Mouse (Mus musculus): ENCODE measurements around the gene 2200002D01Rik. TPM values are rescaled to one million over a fixed set of nuclear protein-coding genes. Genes with fewer than 3 reads are reported as not detected.
A peak's percentile ranks its signal among the peaks of the same experiment; 100 is the strongest.

2200002D01Rik gene
- polyA plus RNA-seq, 1 experiment from 2014 or later, result 9.2 TPM

- 0 out of 2 replicates have a peak, but pooled peaks cover 3% of the 10 kb centered on the region for H3K36me3 ChIP-seq
- no peak for ATAC-seq (ENCODE audit: insufficient number of reproducible peaks, low FRiP score)
- H3K27me3 ChIP-seq (replicated peaks), result peaks cover 10% of the 10 kb centered on the region
- no peak overlapping the region for H3K4me2 ChIP-seq
- H3K27ac ChIP-seq (ENCODE audit: poor library complexity, severe bottlenecking), result no peak overlapping the region
- 67% methylated on average over 4 of the region's 4 CpGs for WGBS
- no peak overlapping the region for H3K4me3 ChIP-seq
- peaks cover 20% of the 10 kb centered on the region for H3K4me1 ChIP-seq (replicated peaks)
- no peaks in the 10 kb centered on the region for H3K9me3 ChIP-seq (replicated peaks)
- no peak overlapping the region for H3K9ac ChIP-seq
Measured at GRCm38 (mm10) chr7:29236593-29236992, 11.7 kb downstream of the 2200002D01Rik start.

- ATAC-seq (ENCODE audit: insufficient number of reproducible peaks, low FRiP score), result no peak
- WGBS, result 76% methylated on average over 5 of the region's 5 CpGs
- Histone ChIP-seq H3K9ac (no peak overlapping the region), H3K4me1 (replicated peaks) (peaks cover 22% of the 10 kb centered on the region), H3K27ac (ENCODE audit: poor library complexity, severe bottlenecking) (peak overlapping the region; percentile 78), H3K36me3 (no peaks in the 10 kb centered on the region), H3K4me3 (no peak overlapping the region), H3K27me3 (replicated peaks) (peaks cover 16% of the 10 kb centered on the region), H3K9me3 (replicated peaks) (no peaks in the 10 kb centered on the region), H3K4me2 (no peak overlapping the region)
Measured at GRCm38 (mm10) chr7:29234661-29235060, 13.6 kb downstream of the 2200002D01Rik start.

GRCm38 (mm10) chr7:29233745-29234144, 14.5 kb downstream of the 2200002D01Rik start:
- ATAC-seq (ENCODE audit: insufficient number of reproducible peaks, low FRiP score), result no peak
- no peak overlapping the region for H3K9ac ChIP-seq
- peaks cover 21% of the 10 kb centered on the region for H3K4me1 ChIP-seq (replicated peaks)
- H3K27ac ChIP-seq (ENCODE audit: poor library complexity, severe bottlenecking), result peak overlapping the region; percentile 78
- WGBS, result 29% methylated on average over 6 of the region's 6 CpGs
- H3K36me3 ChIP-seq, result no peaks in the 10 kb centered on the region
- H3K4me2 ChIP-seq, result peak overlapping the region; percentile 6; the same call in 1 of the 2 replicates
- no peaks in the 10 kb centered on the region for H3K9me3 ChIP-seq (replicated peaks)
- peaks cover 19% of the 10 kb centered on the region for H3K27me3 ChIP-seq (replicated peaks)
- no peak overlapping the region for H3K4me3 ChIP-seq

- H3K27ac ChIP-seq (ENCODE audit: poor library complexity, severe bottlenecking), result peak within 1 kb of the TSS; percentile 78
- WGBS, result 2% methylated on average over 60 of the region's 62 CpGs
Measured at GRCm38 (mm10) chr7:29232247-29233013, 15.8 kb downstream of the 2200002D01Rik start, which contains the start of gene Kcnk6. Gene Kcnk6 (minus strand): TSS chr7:29232515.

GRCm38 (mm10) chr7:29231517-29231916, 16.7 kb downstream of the 2200002D01Rik start:
- peak overlapping the region; percentile 60 for H3K27ac ChIP-seq (ENCODE audit: poor library complexity, severe bottlenecking)
- peak overlapping the region; percentile 64 for H3K4me3 ChIP-seq
- H3K9ac ChIP-seq, result peak overlapping the region; percentile 81
- H3K9me3 ChIP-seq (replicated peaks), result no peaks in the 10 kb centered on the region
- 42% methylated on average over 3 of the region's 3 CpGs for WGBS
- no peaks in the 10 kb centered on the region for H3K36me3 ChIP-seq
- H3K27me3 ChIP-seq (replicated peaks), result peaks cover 23% of the 10 kb centered on the region
- no peak for ATAC-seq (ENCODE audit: insufficient number of reproducible peaks, low FRiP score)
- peaks cover 22% of the 10 kb centered on the region for H3K4me1 ChIP-seq (replicated peaks)
- peak overlapping the region; percentile 86 for H3K4me2 ChIP-seq

More at GRCm38 (mm10) chr7:29232247-29233013, 15.8 kb downstream of the 2200002D01Rik start, which contains the start of gene Kcnk6:
- Histone ChIP-seq H3K9me3 (replicated peaks) (no peaks in the 10 kb centered on the region), H3K27me3 (replicated peaks) (peaks cover 23% of the 10 kb centered on the region), H3K9ac (peak within 1 kb of the TSS; percentile 81), H3K36me3 (no peaks in the 10 kb centered on the region), H3K4me3 (peak within 1 kb of the TSS; percentile 64), H3K4me2 (peak within 1 kb of the TSS; percentile 86), H3K4me1 (replicated peaks) (peaks cover 22% of the 10 kb centered on the region)
- peak; percentile 48 for ATAC-seq (ENCODE audit: insufficient number of reproducible peaks, low FRiP score)

- WGBS, result 23% methylated on average over 3 of the region's 3 CpGs
- Histone ChIP-seq H3K36me3 (peaks cover 2% of the 10 kb centered on the region; the same call in 1 of the 2 replicates), H3K4me3 (no peak overlapping the region), H3K4me2 (peak overlapping the region; percentile 86; the same call in 1 of the 2 replicates), H3K9me3 (replicated peaks) (no peaks in the 10 kb centered on the region), H3K27me3 (replicated peaks) (peaks cover 25% of the 10 kb centered on the region), H3K4me1 (replicated peaks) (peaks cover 22% of the 10 kb centered on the region), H3K27ac (ENCODE audit: poor library complexity, severe bottlenecking) (peak overlapping the region; percentile 60; the same call in 1 of the 2 replicates), H3K9ac (no peak overlapping the region)
- ATAC-seq (ENCODE audit: insufficient number of reproducible peaks, low FRiP score), result no peak
Measured at GRCm38 (mm10) chr7:29230560-29230959, 17.7 kb downstream of the 2200002D01Rik start.

- WGBS, result 66% methylated on average over 4 of the region's 4 CpGs
- no peak overlapping the region for H3K9ac ChIP-seq
- no peaks in the 10 kb centered on the region for H3K9me3 ChIP-seq (replicated peaks)
- H3K27me3 ChIP-seq (replicated peaks), result peaks cover 27% of the 10 kb centered on the region
- no peak overlapping the region for H3K4me2 ChIP-seq
- H3K27ac ChIP-seq (ENCODE audit: poor library complexity, severe bottlenecking), result no peak overlapping the region
- no peak for ATAC-seq (ENCODE audit: insufficient number of reproducible peaks, low FRiP score)
- H3K36me3 ChIP-seq, result peaks cover 18% of the 10 kb centered on the region; the same call in 1 of the 2 replicates
- no peak overlapping the region for H3K4me3 ChIP-seq
- H3K4me1 ChIP-seq (replicated peaks), result peaks cover 18% of the 10 kb centered on the region
Measured at GRCm38 (mm10) chr7:29228202-29228601, 20.1 kb downstream of the 2200002D01Rik start.

GRCm38 (mm10) chr7:29225520-29225919, 22.7 kb downstream of the 2200002D01Rik start:
- Histone ChIP-seq H3K27ac (ENCODE audit: poor library complexity, severe bottlenecking) (no peak overlapping the region), H3K27me3 (replicated peaks) (0 out of 2 replicates have a peak, but pooled peaks cover 12% of the 10 kb centered on the region), H3K4me2 (no peak overlapping the region), H3K9ac (no peak overlapping the region), H3K4me1 (replicated peaks) (peaks cover 16% of the 10 kb centered on the region; the same call in 1 of the 2 replicates), H3K36me3 (peaks cover 36% of the 10 kb centered on the region), H3K9me3 (replicated peaks) (peaks cover 4% of the 10 kb centered on the region), H3K4me3 (no peak overlapping the region)
- WGBS, result 73% methylated on average over 13 of the region's 13 CpGs
- no peak; the same call in 1 of the 2 replicates for ATAC-seq (ENCODE audit: insufficient number of reproducible peaks, low FRiP score)

GRCm38 (mm10) chr7:29224756-29225394, 23.4 kb downstream of the 2200002D01Rik start:
- ATAC-seq (ENCODE audit: insufficient number of reproducible peaks, low FRiP score), result no peak
- Histone ChIP-seq H3K9me3 (replicated peaks) (peaks cover 10% of the 10 kb centered on the region), H3K27ac (ENCODE audit: poor library complexity, severe bottlenecking) (no peak overlapping the region), H3K4me2 (no peak overlapping the region), H3K4me3 (no peak overlapping the region), H3K9ac (no peak overlapping the region), H3K36me3 (peaks cover 42% of the 10 kb centered on the region), H3K27me3 (replicated peaks) (0 out of 2 replicates have a peak, but pooled peaks cover 12% of the 10 kb centered on the region), H3K4me1 (replicated peaks) (peaks cover 15% of the 10 kb centered on the region; the same call in 1 of the 2 replicates)
- 21% methylated on average over 16 of the region's 16 CpGs for WGBS

GRCm38 (mm10) chr7:29214846-29215245, 33.4 kb downstream of the 2200002D01Rik start:
- Histone ChIP-seq H3K36me3 (peaks cover 10% of the 10 kb centered on the region), H3K4me2 (no peak overlapping the region), H3K9me3 (replicated peaks) (peaks cover 40% of the 10 kb centered on the region), H3K9ac (no peak overlapping the region), H3K4me1 (replicated peaks) (peaks cover 13% of the 10 kb centered on the region; the same call in 1 of the 2 replicates), H3K4me3 (no peak overlapping the region), H3K27ac (ENCODE audit: poor library complexity, severe bottlenecking) (no peak overlapping the region), H3K27me3 (replicated peaks) (peaks cover 18% of the 10 kb centered on the region)
- 40% methylated on average over 15 of the region's 15 CpGs for WGBS
- ATAC-seq (ENCODE audit: insufficient number of reproducible peaks, low FRiP score), result no peak

- Histone ChIP-seq H3K4me3 (no peak overlapping the region), H3K9me3 (replicated peaks) (peaks cover 35% of the 10 kb centered on the region), H3K36me3 (peaks cover 4% of the 10 kb centered on the region), H3K27ac (ENCODE audit: poor library complexity, severe bottlenecking) (no peak overlapping the region), H3K27me3 (replicated peaks) (peaks cover 18% of the 10 kb centered on the region), H3K4me2 (0 out of 2 replicates have a peak overlapping the region, but pooled peaks have one; percentile 66), H3K9ac (no peak overlapping the region), H3K4me1 (replicated peaks) (peaks cover 13% of the 10 kb centered on the region; the same call in 1 of the 2 replicates)
- ATAC-seq (ENCODE audit: insufficient number of reproducible peaks, low FRiP score), result no peak
- 68% methylated on average over 2 of the region's 2 CpGs for WGBS
Measured at GRCm38 (mm10) chr7:29214236-29214635, 34.0 kb downstream of the 2200002D01Rik start.
